Mouse (Mus musculus) limb, embryonic 14.5 days (tissue): ENCODE results near the gene Padi1. TPM values are rescaled to one million over a fixed set of nuclear protein-coding genes. Genes with fewer than 3 reads are reported as not detected.
A peak's percentile ranks its signal among the peaks of the same experiment; 100 is the strongest.

Source experiments
- ATAC-seq: fragments of 200-750 bp; cut with Nextera tagmentation; 2 replicates; pipeline ENCODE4 v1.8.0; 2017; ENCODE audit warnings: low read depth, moderate number of reproducible peaks, moderate TSS enrichment; ENCODE audit not compliant: low FRiP score
- DNase-seq: peaks from one replicate; pipeline ENCODE4 v3.0.0-alpha.2; 2015; ENCODE audit warnings: low spot score
- H3K27ac ChIP-seq: fragments of 300-500 bp; sonication (generic); replicated peaks from 2 replicates; pipeline ENCODE4 v1.5.1; 2014; ENCODE audit warnings: low read depth, mild to moderate bottlenecking, low read length, moderate library complexity, mixed read lengths
- H3K27me3 ChIP-seq: fragments of 300-500 bp; sonication (generic); 2 replicates; pipeline ENCODE4 v1.6.1; 2014; ENCODE audit warnings: low read length, mixed read lengths; ENCODE audit not compliant: control insufficient read depth, insufficient read depth
- H3K36me3 ChIP-seq: fragments of 300-500 bp; sonication (generic); 2 replicates; pipeline ENCODE4 v1.6.1; 2014; ENCODE audit warnings: mild to moderate bottlenecking, low read length, moderate library complexity, mixed read lengths; ENCODE audit not compliant: control insufficient read depth, insufficient read depth
- H3K4me1 ChIP-seq: fragments of 300-500 bp; sonication (generic); 2 replicates; pipeline ENCODE4 v1.6.1; 2014; ENCODE audit warnings: antibody characterized with exemption, low read length, mixed read lengths; ENCODE audit not compliant: control insufficient read depth, insufficient read depth
- H3K4me2 ChIP-seq: fragments of 300-500 bp; sonication (generic); replicated peaks from 2 replicates; pipeline ENCODE4 v1.6.1; 2014; ENCODE audit warnings: low read depth, mild to moderate bottlenecking, low read length, moderate library complexity; ENCODE audit not compliant: severe bottlenecking
- H3K4me3 ChIP-seq: fragments of 300-500 bp; sonication (generic); replicated peaks from 2 replicates; pipeline ENCODE4 v1.5.1; 2014; ENCODE audit warnings: low read length
- H3K9ac ChIP-seq: fragments of 300-500 bp; sonication (generic); 2 replicates; pipeline ENCODE4 v1.6.1; 2014; ENCODE audit warnings: mild to moderate bottlenecking, low read depth, low read length, moderate library complexity; ENCODE audit not compliant: severe bottlenecking
- H3K9me3 ChIP-seq: fragments of 300-500 bp; sonication (generic); 2 replicates; pipeline ENCODE4 v1.6.1; 2016; ENCODE audit warnings: low read length; ENCODE audit not compliant: control insufficient read depth
- POLR2A ChIP-seq: fragments of 200-500 bp; IDR thresholded peaks from 2 replicates; pipeline ENCODE4 v1.8.0; 2012; ENCODE audit warnings: inconsistent platforms, mild to moderate bottlenecking, moderate library complexity, borderline replicate concordance; ENCODE audit not compliant: insufficient read depth, insufficient read length; ENCODE audit errors: extremely low read depth
- WGBS: fragments of 180-500 bp; shearing (Covaris S2); extraction: QIAGEN DNeasy Blood & Tissue Kit; methylation state at CpG from one replicate; pipeline ENCODE4 v1.1.7; 2014; 5-methylcytosine and 5-hydroxymethylcytosine counted together
- polyA plus RNA-seq, 2 experiments: library from polyadenylated mRNA; depleted of rRNA in 1 of 2; stranded (reverse) in 1 of 2; unstranded in 1 of 2; fragments of >200 nt; fragmentation: Nextera tagmentation in 1 of 2; extraction: Ambion mirVana in 1 of 2; gene quantifications; 2 replicates each; pipeline versions ENCODE4 v1.2.1 to v1.2.3; 2012 to 2014

Gene Padi1
- polyA plus RNA-seq, 2 experiments: 0.10 to 0.25 TPM

- H3K27ac ChIP-seq: no peak within 1 kb of the TSS
- 82% methylated on average over 21 of the region's 21 CpGs for WGBS
- no peak for ATAC-seq
- no peak for DNase-seq
- no peaks in the 10 kb centered on the region for H3K27me3 ChIP-seq
- no peak within 1 kb of the TSS for H3K4me2 ChIP-seq
- no peaks in the 10 kb centered on the region for H3K36me3 ChIP-seq
- no peak within 1 kb of the TSS for H3K4me3 ChIP-seq
- H3K9ac ChIP-seq: no peak within 1 kb of the TSS
- no peak for TF ChIP-seq POLR2A
- H3K4me1 ChIP-seq: no peaks in the 10 kb centered on the region
- H3K9me3 ChIP-seq: no peaks in the 10 kb centered on the region
Observed at GRCm38 (mm10) chr4:140774025-140774800, 71.4 kb downstream of the Padi1 start, which contains the start of gene Padi4. TSS of gene Padi4 (minus strand) at chr4:140774236.

DNA sequence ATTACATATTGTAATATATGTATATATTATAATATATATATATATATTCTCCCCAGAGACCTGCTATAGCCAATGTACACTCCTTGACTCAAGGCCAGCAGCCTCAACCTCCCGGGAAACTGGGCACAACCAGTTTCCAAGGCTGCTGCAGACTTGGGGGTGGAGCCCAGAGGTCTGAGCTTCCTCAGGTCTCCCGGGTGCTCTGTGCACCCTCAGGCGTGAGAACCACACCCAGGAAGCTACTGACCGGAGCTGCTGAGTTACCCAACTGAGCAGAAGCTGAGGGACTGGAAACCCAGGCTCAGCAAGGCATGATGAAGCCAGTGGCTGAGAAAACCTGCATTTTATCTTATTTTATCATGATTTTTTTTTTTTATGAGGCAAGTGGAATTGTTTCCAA is 74.5 kb downstream of the Padi1 start:
- no peak overlapping the region for H3K9ac ChIP-seq
- no peak overlapping the region for H3K27ac ChIP-seq
- H3K27me3 ChIP-seq: no peaks in the 10 kb centered on the region
- no peak for DNase-seq
- WGBS: 41% methylated on average over 4 of the region's 4 CpGs
- no peak overlapping the region for H3K4me2 ChIP-seq
- H3K36me3 ChIP-seq: no peaks in the 10 kb centered on the region
- no peaks in the 10 kb centered on the region for H3K9me3 ChIP-seq
- ATAC-seq: no peak
- no peaks in the 10 kb centered on the region for H3K4me1 ChIP-seq
- TF ChIP-seq POLR2A: no peak
- H3K4me3 ChIP-seq: no peak overlapping the region

DNA sequence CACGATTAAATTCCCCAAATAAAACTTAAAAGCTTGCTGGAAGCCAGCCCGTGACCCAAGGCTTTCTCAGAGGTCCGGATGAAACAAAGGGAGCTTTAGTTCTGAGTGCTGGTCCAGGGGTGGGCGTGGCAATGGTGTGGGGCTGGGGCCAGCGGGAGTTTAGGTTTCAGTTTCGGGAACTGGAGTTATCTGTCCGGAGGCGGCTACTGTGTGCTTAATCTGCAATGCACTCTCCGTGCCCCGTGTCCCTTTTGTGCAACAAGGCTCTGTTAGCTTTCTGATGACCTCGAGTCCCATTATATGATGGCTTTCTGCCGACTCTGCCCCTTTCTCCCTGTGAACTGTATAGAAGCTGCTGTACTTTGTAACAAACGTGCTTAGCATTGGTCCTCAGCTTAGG is 75.1 kb downstream of the Padi1 start:
- WGBS: 14% methylated on average over 13 of the region's 13 CpGs

GRCm38 (mm10) chr4:140768973-140769372 is 76.6 kb downstream of the Padi1 start:
- DNase-seq (no peak), ATAC-seq (no peak; the same call in 1 of the 2 replicates)
- no peak overlapping the region for H3K4me3 ChIP-seq
- no peak overlapping the region for H3K4me2 ChIP-seq
- WGBS: 71% methylated on average over 5 of the region's 5 CpGs
- H3K9me3 ChIP-seq: no peaks in the 10 kb centered on the region
- no peaks in the 10 kb centered on the region for H3K27me3 ChIP-seq
- no peaks in the 10 kb centered on the region for H3K4me1 ChIP-seq
- TF ChIP-seq POLR2A: no peak
- H3K36me3 ChIP-seq: no peaks in the 10 kb centered on the region
- no peak overlapping the region for H3K9ac ChIP-seq
- H3K27ac ChIP-seq: no peak overlapping the region

More for the DNA sequence above, 75.1 kb downstream of the Padi1 start:
- H3K27me3 ChIP-seq: no peaks in the 10 kb centered on the region
- no peak overlapping the region for H3K27ac ChIP-seq
- H3K9ac ChIP-seq: no peak overlapping the region
- H3K36me3 ChIP-seq: no peaks in the 10 kb centered on the region
- no peak for ATAC-seq
- DNase-seq: no peak
- H3K4me1 ChIP-seq: no peaks in the 10 kb centered on the region
- no peak for TF ChIP-seq POLR2A
- peak overlapping the region; percentile 21 for H3K4me3 ChIP-seq
- H3K9me3 ChIP-seq: no peaks in the 10 kb centered on the region
- H3K4me2 ChIP-seq: peak overlapping the region; percentile 30

DNA sequence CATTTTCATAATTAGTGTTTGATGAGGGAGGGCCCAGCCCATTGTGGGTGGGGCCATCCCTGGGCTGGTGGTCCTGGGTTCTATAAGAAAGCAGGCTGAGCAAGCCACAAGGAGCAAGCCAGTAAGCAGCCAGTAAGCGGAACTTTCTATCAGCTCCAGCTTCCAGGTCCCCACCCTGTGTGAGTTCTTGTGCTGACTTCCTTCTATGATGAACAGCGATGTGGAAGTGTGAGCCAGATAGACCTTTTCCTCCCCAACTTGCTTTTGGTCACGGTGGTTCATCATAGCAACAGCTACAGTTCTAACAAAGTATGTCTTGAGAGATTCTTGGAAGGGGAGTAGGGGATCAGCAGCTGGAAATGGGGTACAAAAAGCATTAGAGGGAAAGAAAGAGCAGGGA is 79.6 kb downstream of the Padi1 start:
- H3K9ac ChIP-seq: no peak overlapping the region
- no peak for ATAC-seq
- H3K9me3 ChIP-seq: no peaks in the 10 kb centered on the region
- no peak overlapping the region for H3K27ac ChIP-seq
- no peak overlapping the region for H3K4me3 ChIP-seq
- H3K4me1 ChIP-seq: no peaks in the 10 kb centered on the region
- TF ChIP-seq POLR2A: no peak
- H3K36me3 ChIP-seq: no peaks in the 10 kb centered on the region
- H3K27me3 ChIP-seq: no peaks in the 10 kb centered on the region
- H3K4me2 ChIP-seq: no peak overlapping the region
- no peak for DNase-seq
- WGBS: 88% methylated on average over 3 of the region's 3 CpGs
